Mouse (Mus musculus) monocyte, adult 5-6 weeks (primary cell): ENCODE measurements at regions not wholly inside any gene's neighbourhood (a gene's known extent, or its start where the extent isn't known, plus 50 kb on each side); places are given as distances from the start of the nearest gene placed in this dataset.

ENCODE experiments used
- ATAC-seq: fragments of 153-309, 156-312 bp; replicated peaks from 2 replicates; pipeline ENCODE4 v1.8.0; 2017; ENCODE audit warnings: mild to moderate bottlenecking; ENCODE audit not compliant: low TSS enrichment, insufficient number of reproducible peaks, severe bottlenecking, poor library complexity, low FRiP score

GRCm38 (mm10) chr13:37157808-37158207, 107.8 kb upstream of the F13a1 start:
- no peak for ATAC-seq

DNA sequence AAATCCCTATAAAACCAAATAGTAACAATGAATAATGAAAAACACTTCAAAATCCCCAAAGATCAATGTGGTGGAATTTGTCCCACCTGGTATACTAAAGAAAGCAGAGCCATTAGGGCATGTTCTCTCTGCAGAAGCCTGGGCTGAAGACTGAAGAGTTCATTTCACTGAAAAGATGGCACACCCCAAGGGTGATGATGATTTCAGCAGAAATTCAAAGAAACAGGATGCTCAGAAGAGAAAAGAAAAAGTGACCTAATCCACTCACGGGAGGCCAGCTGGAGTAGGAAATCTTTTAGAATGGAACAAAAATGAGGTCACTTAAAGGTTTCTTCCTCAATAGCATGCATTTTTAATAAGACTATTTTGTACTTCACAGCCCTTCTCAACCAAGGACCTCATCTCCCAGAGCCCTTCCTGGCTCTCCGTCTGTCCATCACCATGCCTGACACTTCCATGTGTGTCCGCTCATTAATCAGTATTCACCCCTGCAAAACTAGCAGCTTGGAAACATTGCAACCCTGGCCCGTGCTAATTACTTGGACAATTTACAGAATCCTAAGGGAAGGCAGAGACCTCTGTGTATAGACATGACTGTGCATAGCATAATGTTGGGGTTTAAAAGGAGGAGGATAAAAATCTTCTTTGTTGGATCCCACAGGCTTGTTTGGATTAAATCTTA, 101.9 kb upstream of the F13a1 start:
- no peak for ATAC-seq

- no peak for ATAC-seq
These were observed 99.9 kb upstream of the F13a1 start for GRCm38 (mm10) chr13:37149961-37150360.

DNA sequence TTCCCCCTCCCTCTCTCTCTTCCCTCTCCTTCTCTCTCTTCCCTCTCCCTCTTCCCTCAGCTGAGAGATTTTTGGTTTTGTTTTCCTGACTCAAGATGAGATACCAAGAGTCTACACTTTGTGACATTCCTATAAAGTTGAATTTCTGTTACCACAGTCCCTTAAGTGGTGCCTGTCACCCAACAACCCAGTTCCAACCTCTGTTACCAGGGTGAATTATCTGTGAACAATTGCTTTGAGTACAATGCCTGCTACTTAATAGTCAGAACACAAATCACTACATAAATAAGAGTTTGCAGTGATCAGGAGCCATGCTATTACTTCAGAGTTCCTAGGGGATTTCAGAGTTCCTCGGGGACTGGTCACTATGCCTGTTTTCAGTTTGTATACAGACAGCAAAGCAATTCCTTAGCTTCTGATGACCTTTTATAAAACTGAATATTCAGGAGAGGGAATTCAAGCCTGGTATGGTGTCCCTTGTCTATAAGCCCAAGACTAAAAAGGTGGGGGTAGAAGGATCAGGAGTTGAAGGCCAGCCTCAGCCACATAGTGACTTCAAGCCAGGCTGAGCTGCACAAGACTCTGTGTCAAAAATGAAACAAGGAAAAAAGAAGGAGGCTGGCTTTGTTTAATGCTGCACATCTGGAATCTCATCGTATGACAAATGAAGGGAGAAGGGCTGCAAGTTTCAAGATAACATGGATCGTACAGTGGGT, 99.2 kb upstream of the F13a1 start:
- no peak for ATAC-seq

GRCm38 (mm10) chr13:37148627-37149026, 98.6 kb upstream of the F13a1 start:
- ATAC-seq = no peak

GRCm38 (mm10) chr13:37147790-37148189, 97.7 kb upstream of the F13a1 start:
- no peak for ATAC-seq

GRCm38 (mm10) chr13:37142812-37143211, 92.8 kb upstream of the F13a1 start:
- ATAC-seq = no peak

DNA sequence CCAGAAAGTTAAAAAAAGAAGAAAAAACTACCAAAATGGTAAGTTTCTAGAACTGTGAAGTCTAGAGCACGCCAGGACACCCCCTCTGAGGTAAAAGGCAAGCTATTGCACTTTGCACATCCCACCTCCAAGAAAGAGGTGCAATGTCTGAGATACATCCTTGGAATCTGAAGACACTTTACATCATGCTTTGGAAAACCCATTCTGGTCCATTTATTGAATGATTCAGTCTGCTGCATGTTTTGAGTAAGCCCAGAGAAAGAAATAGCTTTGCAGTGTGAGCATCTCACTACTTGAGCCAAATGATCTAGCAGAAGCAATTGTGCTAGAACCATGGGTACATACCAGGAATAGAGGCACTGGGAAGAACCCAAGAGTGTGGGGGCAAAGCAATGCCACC, 85.1 kb upstream of the F13a1 start:
- no peak for ATAC-seq

DNA sequence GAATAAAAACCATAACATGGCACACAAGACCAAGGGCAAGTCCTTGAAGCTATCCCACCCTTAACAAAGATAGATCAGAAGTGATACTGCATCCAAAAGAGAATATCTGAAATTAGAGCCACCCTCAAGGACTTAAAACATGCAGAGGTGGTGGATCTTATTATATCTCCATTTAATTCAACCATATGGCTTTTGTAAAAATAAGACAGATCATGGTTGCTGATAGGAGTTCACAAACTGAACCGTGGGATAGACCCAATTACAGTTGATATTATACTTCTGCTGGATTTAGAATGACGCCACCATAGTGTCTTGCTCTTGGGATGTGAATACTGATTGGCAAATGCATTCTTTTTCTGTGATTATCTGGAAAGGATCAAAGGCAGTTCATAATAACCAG, 84.5 kb upstream of the F13a1 start:
- ATAC-seq = no peak

- ATAC-seq = peak; percentile 61; the same call in 1 of the 2 replicates
These were observed 80.6 kb upstream of the F13a1 start for GRCm38 (mm10) chr13:37130637-37131036.

DNA sequence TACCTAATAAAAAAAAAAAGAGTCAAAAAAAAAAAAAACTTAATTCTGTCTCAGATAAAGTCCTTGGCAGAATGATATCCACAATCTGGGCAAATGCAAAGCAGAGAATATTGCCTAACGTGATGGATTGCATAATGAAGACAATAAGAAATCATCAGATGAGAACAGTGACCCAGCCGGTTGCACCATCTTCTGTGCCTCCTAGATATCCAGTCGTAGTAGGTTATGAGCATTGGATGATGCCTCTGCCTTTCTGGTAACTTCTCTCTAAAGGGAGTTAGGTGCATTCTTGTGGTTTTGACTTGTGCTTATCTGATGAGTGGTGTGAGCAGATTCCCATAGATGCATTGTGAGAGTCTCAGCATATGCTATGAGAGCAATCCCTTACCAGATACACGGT, 71.6 kb upstream of the F13a1 start:
- peak; percentile 80 for ATAC-seq

- ATAC-seq = peak; percentile 54; the same call in 1 of the 2 replicates
These were observed 70.2 kb upstream of the F13a1 start for GRCm38 (mm10) chr13:37120219-37120618.

DNA sequence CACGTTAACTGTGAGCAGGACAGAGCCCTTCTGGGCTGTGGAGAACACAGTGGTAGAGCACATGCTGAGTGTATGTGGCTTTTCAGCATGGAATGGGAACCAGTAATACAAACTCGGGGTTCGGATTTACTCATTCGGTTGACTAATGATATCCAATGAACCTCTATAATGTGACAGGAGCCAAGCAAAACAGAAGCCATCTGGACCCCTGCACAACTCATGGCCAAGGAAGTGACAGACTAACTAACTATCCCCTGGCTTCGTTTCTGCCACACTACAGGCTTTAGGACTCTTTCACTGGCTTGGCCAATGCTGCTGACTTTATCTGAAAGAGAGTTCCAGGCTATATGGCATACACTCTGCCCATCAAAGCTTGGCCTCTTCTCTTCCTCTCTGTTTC, 64.3 kb upstream of the F13a1 start:
- no peak for ATAC-seq

- ATAC-seq = 0 out of 2 replicates have a peak, but pooled peaks have one; percentile 43
These were observed 61.7 kb upstream of the F13a1 start for GRCm38 (mm10) chr13:37111747-37112146.

DNA sequence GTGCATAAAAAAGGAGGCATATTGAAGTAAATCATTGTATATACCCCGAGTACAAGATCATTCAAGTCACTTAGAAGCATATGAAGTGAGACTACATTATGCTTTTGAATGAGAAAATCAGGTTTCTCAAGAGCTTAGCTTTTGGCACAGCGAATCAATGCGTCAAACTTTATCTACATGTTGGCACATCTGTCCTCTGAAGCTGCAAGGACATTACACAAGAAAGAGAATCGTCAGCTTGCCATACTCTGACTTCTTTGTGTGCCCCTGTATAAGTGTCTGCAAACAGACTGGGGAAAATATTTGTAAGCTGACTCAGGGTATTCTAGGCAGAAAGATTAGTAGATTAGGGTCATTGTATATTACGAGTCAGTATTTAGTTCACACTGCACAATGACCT, 57.7 kb upstream of the F13a1 start:
- no peak for ATAC-seq

GRCm38 (mm10) chr13:37106009-37106408, 56.0 kb upstream of the F13a1 start:
- ATAC-seq = no peak

GRCm38 (mm10) chr13:37104410-37105294, 54.6 kb upstream of the F13a1 start:
- ATAC-seq = peak; percentile 92

DNA sequence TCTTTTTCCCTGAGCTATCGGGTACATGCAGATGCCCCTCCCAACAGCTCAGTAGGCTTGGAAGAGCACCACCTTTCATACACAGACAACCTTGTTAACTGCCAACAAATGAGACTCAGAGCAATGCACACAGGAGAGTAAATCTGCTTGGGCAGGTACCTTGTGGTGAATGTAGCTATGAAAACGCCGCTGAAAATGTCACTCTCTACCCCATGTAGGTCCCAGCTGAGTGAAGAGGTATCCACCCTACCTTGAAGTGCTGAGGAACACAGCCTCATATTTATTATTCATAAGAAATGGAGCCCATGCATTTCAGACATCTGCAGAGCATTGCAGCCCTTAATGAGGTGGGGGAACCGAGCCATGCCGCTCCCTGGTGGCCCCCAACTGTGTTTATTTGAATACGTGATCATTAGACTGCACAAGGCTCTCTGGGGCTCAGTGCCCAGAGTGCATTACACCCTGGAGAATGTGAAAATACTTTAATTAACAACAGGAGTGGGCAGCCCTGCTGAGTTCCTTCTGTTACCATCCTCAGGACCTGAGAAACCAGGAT, 53.8 kb upstream of the F13a1 start:
- ATAC-seq = no peak

- no peak for ATAC-seq
These were observed 51.7 kb upstream of the F13a1 start for GRCm38 (mm10) chr13:37101755-37102154.
